Mouse (Mus musculus) forebrain, embryonic 16.5 days (tissue): ENCODE results near the gene Etl4. TPM values are rescaled to one million over a fixed set of nuclear protein-coding genes. Genes with fewer than 3 reads are reported as not detected.

Experiments
- ATAC-seq: fragments of 200-750 bp; cut with Nextera tagmentation; 2 replicates; pipeline ENCODE4 v1.8.0; 2017; ENCODE audit warnings: mild to moderate bottlenecking, moderate library complexity
- H3K27ac ChIP-seq: fragments of 300-500 bp; sonication (generic); 2 replicates; pipeline ENCODE4 v1.5.1; 2014; ENCODE audit warnings: low read length, control low read depth
- H3K27me3 ChIP-seq: fragments of 300-500 bp; sonication (generic); replicated peaks from 2 replicates; pipeline ENCODE4 v1.6.1; 2014; ENCODE audit warnings: low read length; ENCODE audit not compliant: control insufficient read depth, insufficient read depth
- H3K36me3 ChIP-seq: fragments of 300-500 bp; sonication (generic); 2 replicates; pipeline ENCODE4 v1.6.1; 2014; ENCODE audit not compliant: control insufficient read depth, insufficient read depth
- H3K4me1 ChIP-seq: fragments of 300-500 bp; sonication (generic); replicated peaks from 2 replicates; pipeline ENCODE4 v1.6.1; 2014; ENCODE audit warnings: low read length; ENCODE audit not compliant: control insufficient read depth, insufficient read depth
- H3K4me2 ChIP-seq: fragments of 300-500 bp; sonication (generic); 2 replicates; pipeline ENCODE4 v1.6.1; 2014; ENCODE audit warnings: mild to moderate bottlenecking, low read length, control low read depth
- H3K4me3 ChIP-seq: fragments of 300-500 bp; sonication (generic); replicated peaks from 2 replicates; pipeline ENCODE4 v1.5.1; 2014; ENCODE audit warnings: mild to moderate bottlenecking, low read length, control low read depth
- H3K9ac ChIP-seq: fragments of 300-500 bp; sonication (generic); replicated peaks from 2 replicates; pipeline ENCODE4 v1.6.1; 2014; ENCODE audit warnings: low read depth, low read length, control low read depth
- H3K9me3 ChIP-seq: fragments of 300-500 bp; sonication (generic); 2 replicates; pipeline ENCODE4 v1.6.1; 2016; ENCODE audit warnings: low read length; ENCODE audit not compliant: control insufficient read depth
- WGBS: fragments of 180-500 bp; shearing (Covaris S2); extraction: QIAGEN DNeasy Blood & Tissue Kit; methylation state at CpG from one replicate; pipeline ENCODE4 v1.1.7; 2014; 5-methylcytosine and 5-hydroxymethylcytosine counted together
- polyA plus RNA-seq: library from polyadenylated mRNA; unstranded; fragments of >200 nt; fragmentation: Nextera tagmentation; extraction: Ambion mirVana; gene quantifications from 2 replicates; pipeline ENCODE4 v1.2.1, GENCODE M21; 2015

Etl4 gene
- polyA plus RNA-seq, 1 experiment from 2014 or later, result 16.5 TPM

- Histone ChIP-seq H3K27ac (no peak overlapping the region; the same call in 1 of the 2 replicates), H3K4me3 (0 out of 2 replicates have a peak overlapping the region, but pooled peaks have one; percentile 4), H3K4me1 (peaks cover 32% of the 10 kb centered on the region), H3K9ac (no peak overlapping the region), H3K9me3 (no peaks in the 10 kb centered on the region), H3K36me3 (no peaks in the 10 kb centered on the region), H3K27me3 (no peaks in the 10 kb centered on the region), H3K4me2 (peak overlapping the region; percentile 20)
- WGBS, result 13% methylated on average over 5 of the region's 5 CpGs
- no peak for ATAC-seq
Observed at GRCm38 (mm10) chr2:20549065-20549464, 639.5 kb downstream of the Etl4 start.

- no peak overlapping the region for H3K4me2 ChIP-seq
- 50% methylated on average over 1 of the region's 1 CpGs for WGBS
- H3K27me3 ChIP-seq, result no peaks in the 10 kb centered on the region
- no peak overlapping the region for H3K9ac ChIP-seq
- peaks cover 32% of the 10 kb centered on the region for H3K4me1 ChIP-seq
- H3K27ac ChIP-seq, result no peak overlapping the region
- H3K9me3 ChIP-seq, result no peaks in the 10 kb centered on the region
- no peaks in the 10 kb centered on the region for H3K36me3 ChIP-seq
- no peak for ATAC-seq
- no peak overlapping the region for H3K4me3 ChIP-seq
Observed at GRCm38 (mm10) chr2:20549996-20550395, 640.4 kb downstream of the Etl4 start.

- no peak overlapping the region for H3K4me2 ChIP-seq
Observed at GRCm38 (mm10) chr2:20555706-20556105, 646.1 kb downstream of the Etl4 start.

GRCm38 (mm10) chr2:20559083-20559482 lies 649.5 kb downstream of the Etl4 start:
- H3K36me3 ChIP-seq, result no peaks in the 10 kb centered on the region
- H3K9me3 ChIP-seq, result no peaks in the 10 kb centered on the region
- ATAC-seq, result no peak
- H3K27me3 ChIP-seq, result no peaks in the 10 kb centered on the region
- no peak overlapping the region for H3K9ac ChIP-seq
- H3K27ac ChIP-seq, result no peak overlapping the region
- 83% methylated on average over 5 of the region's 5 CpGs for WGBS
- no peaks in the 10 kb centered on the region for H3K4me1 ChIP-seq
- no peak overlapping the region for H3K4me3 ChIP-seq
- H3K4me2 ChIP-seq, result no peak overlapping the region

More at GRCm38 (mm10) chr2:20555706-20556105, 646.1 kb downstream of the Etl4 start:
- Histone ChIP-seq H3K4me3 (no peak overlapping the region), H3K4me1 (no peaks in the 10 kb centered on the region), H3K27ac (no peak overlapping the region), H3K9me3 (no peaks in the 10 kb centered on the region), H3K27me3 (no peaks in the 10 kb centered on the region), H3K9ac (no peak overlapping the region), H3K36me3 (no peaks in the 10 kb centered on the region)
- no peak for ATAC-seq
- 74% methylated on average over 3 of the region's 3 CpGs for WGBS

GRCm38 (mm10) chr2:20559723-20560122 lies 650.1 kb downstream of the Etl4 start:
- H3K36me3 ChIP-seq, result no peaks in the 10 kb centered on the region
- H3K9me3 ChIP-seq, result no peaks in the 10 kb centered on the region
- no peak overlapping the region for H3K9ac ChIP-seq
- ATAC-seq, result no peak
- no peak overlapping the region for H3K4me2 ChIP-seq
- H3K4me1 ChIP-seq, result no peaks in the 10 kb centered on the region
- no peak overlapping the region for H3K27ac ChIP-seq
- no peaks in the 10 kb centered on the region for H3K27me3 ChIP-seq
- H3K4me3 ChIP-seq, result no peak overlapping the region
- WGBS, result 50% methylated on average over 2 of the region's 2 CpGs

- Histone ChIP-seq H3K4me2 (no peak overlapping the region), H3K27me3 (no peaks in the 10 kb centered on the region), H3K9me3 (no peaks in the 10 kb centered on the region), H3K4me3 (no peak overlapping the region), H3K4me1 (no peaks in the 10 kb centered on the region), H3K36me3 (no peaks in the 10 kb centered on the region), H3K9ac (no peak overlapping the region), H3K27ac (no peak overlapping the region)
- 96% methylated on average over 9 of the region's 9 CpGs for WGBS
- no peak for ATAC-seq
Observed at GRCm38 (mm10) chr2:20560581-20560980, 651.0 kb downstream of the Etl4 start.

GRCm38 (mm10) chr2:20563036-20563435 lies 653.5 kb downstream of the Etl4 start:
- Histone ChIP-seq H3K9me3 (no peaks in the 10 kb centered on the region), H3K27ac (no peak overlapping the region), H3K4me2 (no peak overlapping the region), H3K4me3 (no peak overlapping the region), H3K4me1 (no peaks in the 10 kb centered on the region), H3K9ac (no peak overlapping the region), H3K36me3 (no peaks in the 10 kb centered on the region), H3K27me3 (no peaks in the 10 kb centered on the region)
- WGBS, result 41% methylated on average over 6 of the region's 6 CpGs
- no peak for ATAC-seq

GRCm38 (mm10) chr2:20568456-20568855 lies 658.9 kb downstream of the Etl4 start:
- H3K4me2 ChIP-seq, result no peak overlapping the region
- no peaks in the 10 kb centered on the region for H3K27me3 ChIP-seq
- no peaks in the 10 kb centered on the region for H3K36me3 ChIP-seq
- no peak for ATAC-seq
- no peak overlapping the region for H3K4me3 ChIP-seq
- H3K27ac ChIP-seq, result no peak overlapping the region
- WGBS, result 54% methylated on average over 1 of the region's 1 CpGs
- no peaks in the 10 kb centered on the region for H3K9me3 ChIP-seq
- H3K4me1 ChIP-seq, result no peaks in the 10 kb centered on the region
- no peak overlapping the region for H3K9ac ChIP-seq

GRCm38 (mm10) chr2:20571940-20572339 lies 662.4 kb downstream of the Etl4 start:
- H3K4me2 ChIP-seq, result no peak overlapping the region
- no peak overlapping the region for H3K4me3 ChIP-seq
- H3K36me3 ChIP-seq, result no peaks in the 10 kb centered on the region
- 90% methylated on average over 1 of the region's 1 CpGs for WGBS
- no peaks in the 10 kb centered on the region for H3K9me3 ChIP-seq
- no peaks in the 10 kb centered on the region for H3K27me3 ChIP-seq
- H3K27ac ChIP-seq, result no peak overlapping the region
- no peaks in the 10 kb centered on the region for H3K4me1 ChIP-seq
- ATAC-seq, result no peak
- no peak overlapping the region for H3K9ac ChIP-seq

GRCm38 (mm10) chr2:20580331-20580730 lies 670.8 kb downstream of the Etl4 start:
- Histone ChIP-seq H3K27ac (no peak overlapping the region), H3K9ac (no peak overlapping the region), H3K4me1 (no peaks in the 10 kb centered on the region), H3K36me3 (no peaks in the 10 kb centered on the region), H3K27me3 (no peaks in the 10 kb centered on the region), H3K4me3 (no peak overlapping the region), H3K4me2 (no peak overlapping the region), H3K9me3 (no peaks in the 10 kb centered on the region)
- no peak for ATAC-seq
- WGBS, result 96% methylated on average over 3 of the region's 3 CpGs
